Mouse (Mus musculus) spleen, adult 2 months (tissue): Measurements from ENCODE around the gene Adcyap1r1.

Source experiments
- CTCF ChIP-seq: fragments of 200-500 bp; IDR thresholded peaks from 2 replicates; pipeline ENCODE4 v1.5.1; 2011; ENCODE audit warnings: mild to moderate bottlenecking, inconsistent platforms; ENCODE audit not compliant: insufficient read depth, insufficient read length, insufficient replicate concordance; ENCODE audit errors: extremely low read depth
- POLR2A ChIP-seq: fragments of 200-500 bp; IDR thresholded peaks from 2 replicates; pipeline ENCODE4 v1.6.1; 2011; ENCODE audit warnings: low read depth, low read length, inconsistent platforms

- TF ChIP-seq CTCF: no peak
- no peak for TF ChIP-seq POLR2A
These were observed 44.4 kb downstream of the Adcyap1r1 start for GRCm38 (mm10) chr6:55496201-55496600.
